18 mouse cellular contexts compared by ENCODE assay signal in genomic region chr7:58436888-58437625, GRCm38 (mm10).
DNase-seq lines count a peak whose midpoint lies in the region; ATAC-seq and TF ChIP-seq lines count a peak whose summit lies in the region.
"Had no signal": no experiment of that assay in that cellular context is flagged by ENCODE, and none has a peak within 500 bp of the region (broad histone marks: within the 10 kb centered on the region; RNA-seq: fewer than 3 reads in every experiment).

No protein-coding gene starts in this region.

- H3K9ac ChIP-seq in intestine, embryonic 15.5 days: no peak overlapping the region
- no peak overlapping the region for H3K9ac ChIP-seq in stomach, embryonic 15.5 days
- no peak overlapping the region for H3K9ac ChIP-seq in kidney, embryonic 15.5 days
- no peak overlapping the region for H3K9ac ChIP-seq in hindbrain, embryonic 11.5 days (ENCODE audit: low read depth, low read length)
- H3K9ac ChIP-seq: heart, embryonic 12.5 days had no signal

- no peaks in the 10 kb centered on the region for H3K4me1 ChIP-seq in intestine, embryonic 15.5 days (replicated peaks)
- H3K4me1 ChIP-seq in stomach, embryonic 15.5 days: no peaks in the 10 kb centered on the region
- no peaks in the 10 kb centered on the region for H3K4me1 ChIP-seq in kidney, embryonic 15.5 days
- H3K4me1 ChIP-seq in thymus, adult 2 months (replicated peaks; ENCODE audit: control insufficient read depth, insufficient read depth, low read length): no peaks in the 10 kb centered on the region
- H3K4me1 ChIP-seq in hindbrain, embryonic 11.5 days (replicated peaks; ENCODE audit: control insufficient read depth, insufficient read depth, low read length): no peaks in the 10 kb centered on the region
- H3K4me1 ChIP-seq: embryonic facial prominence, embryonic 10.5 days; heart, embryonic 12.5 days; hindbrain, embryonic 10.5 days had no signal

- TF ChIP-seq CTCF in thymus, adult 2 months (IDR thresholded peaks at IDR 0.05; ENCODE audit: borderline replicate concordance, control insufficient read depth, extremely low read depth, insufficient read depth, low read length, poor library complexity): no peak

- no peak overlapping the region for H3K4me2 ChIP-seq in intestine, embryonic 15.5 days (replicated peaks)
- no peak overlapping the region for H3K4me2 ChIP-seq in stomach, embryonic 15.5 days
- H3K4me2 ChIP-seq in kidney, embryonic 15.5 days: no peak overlapping the region
- no peak overlapping the region for H3K4me2 ChIP-seq in hindbrain, embryonic 11.5 days (replicated peaks; ENCODE audit: low read depth, low read length)
- H3K4me2 ChIP-seq: heart, embryonic 12.5 days had no signal

- H3K27ac ChIP-seq in intestine, embryonic 15.5 days: peak overlapping the region; percentile 18
- H3K27ac ChIP-seq in stomach, embryonic 15.5 days: 0 out of 2 replicates have a peak overlapping the region, but pooled peaks have one; percentile 7
- no peak overlapping the region for H3K27ac ChIP-seq in kidney, embryonic 15.5 days
- no peak overlapping the region for H3K27ac ChIP-seq in thymus, adult 2 months (ENCODE audit: control insufficient read depth, insufficient read depth, low read length)
- H3K27ac ChIP-seq in hindbrain, embryonic 11.5 days (ENCODE audit: low read depth, low read length): no peak overlapping the region
- H3K27ac ChIP-seq: embryonic facial prominence, embryonic 10.5 days; gastrocnemius, adult 2 months; hindbrain, embryonic 10.5 days had no signal

- no peaks in the 10 kb centered on the region for H3K36me3 ChIP-seq in intestine, embryonic 15.5 days
- H3K36me3 ChIP-seq in stomach, embryonic 15.5 days: no peaks in the 10 kb centered on the region
- H3K36me3 ChIP-seq in kidney, embryonic 15.5 days: no peaks in the 10 kb centered on the region
- H3K36me3 ChIP-seq in thymus, adult 2 months (ENCODE audit: control insufficient read depth, insufficient read depth, low read length): no peaks in the 10 kb centered on the region
- H3K36me3 ChIP-seq in hindbrain, embryonic 11.5 days (ENCODE audit: control insufficient read depth, insufficient read depth, low read length): no peaks in the 10 kb centered on the region
- H3K36me3 ChIP-seq: embryonic facial prominence, embryonic 10.5 days; heart, embryonic 12.5 days; hindbrain, embryonic 10.5 days had no signal

- H3K27me3 ChIP-seq in intestine, embryonic 15.5 days (replicated peaks): no peaks in the 10 kb centered on the region
- H3K27me3 ChIP-seq in stomach, embryonic 15.5 days (replicated peaks): no peaks in the 10 kb centered on the region
- no peaks in the 10 kb centered on the region for H3K27me3 ChIP-seq in kidney, embryonic 15.5 days
- H3K27me3 ChIP-seq in thymus, adult 2 months (ENCODE audit: control insufficient read depth, insufficient read depth, low read length): no peaks in the 10 kb centered on the region
- no peaks in the 10 kb centered on the region for H3K27me3 ChIP-seq in hindbrain, embryonic 11.5 days (ENCODE audit: control insufficient read depth, insufficient read depth, low read length)
- H3K27me3 ChIP-seq: CH12.LX; heart, embryonic 12.5 days had no signal

- ATAC-seq in intestine, embryonic 15.5 days: peak; percentile 98
- ATAC-seq in stomach, embryonic 15.5 days (ENCODE audit: insufficient read depth, low FRiP score, low read depth): peak; percentile 96
- no peak for ATAC-seq in kidney, embryonic 15.5 days (replicated peaks; ENCODE audit: low FRiP score)
- ATAC-seq in hindbrain, embryonic 11.5 days (ENCODE audit: low FRiP score): no peak
- ATAC-seq: forebrain, embryonic 14.5 days had no signal

- H3K9me3 ChIP-seq in intestine, embryonic 15.5 days: no peaks in the 10 kb centered on the region
- no peaks in the 10 kb centered on the region for H3K9me3 ChIP-seq in stomach, embryonic 15.5 days
- H3K9me3 ChIP-seq in kidney, embryonic 15.5 days (replicated peaks): no peaks in the 10 kb centered on the region
- no peaks in the 10 kb centered on the region for H3K9me3 ChIP-seq in hindbrain, embryonic 11.5 days (ENCODE audit: control insufficient read depth, low read length)
- H3K9me3 ChIP-seq: embryonic facial prominence, embryonic 10.5 days; heart, embryonic 12.5 days; hindbrain, embryonic 10.5 days had no signal

- WGBS in intestine, embryonic 15.5 days: 25% methylated on average over 2 of the region's 2 CpGs
- WGBS in stomach, embryonic 15.5 days: 14% methylated on average over 2 of the region's 2 CpGs
- WGBS in kidney, embryonic 15.5 days: 59% methylated on average over 2 of the region's 2 CpGs
- WGBS in thymus, adult 2 months: 45% methylated on average over 2 of the region's 2 CpGs
- WGBS in hindbrain, embryonic 11.5 days: 63% methylated on average over 2 of the region's 2 CpGs

- H3K4me3 ChIP-seq in intestine, embryonic 15.5 days (replicated peaks): no peak overlapping the region
- H3K4me3 ChIP-seq in stomach, embryonic 15.5 days (replicated peaks): no peak overlapping the region
- no peak overlapping the region for H3K4me3 ChIP-seq in kidney, embryonic 15.5 days (replicated peaks)
- H3K4me3 ChIP-seq in thymus, adult 2 months (ENCODE audit: control insufficient read depth, insufficient read depth, low read length): no peak overlapping the region
- no peak overlapping the region for H3K4me3 ChIP-seq in hindbrain, embryonic 11.5 days (ENCODE audit: low read depth, low read length)
- H3K4me3 ChIP-seq: embryonic facial prominence, embryonic 10.5 days; gastrocnemius, adult 2 months; heart, embryonic 12.5 days; hindbrain, embryonic 10.5 days had no signal

- DNase-seq in urinary bladder, postnatal 14 days (ENCODE audit: low spot score): peak; percentile 59
- DNase-seq in urinary bladder, postnatal 25 days (ENCODE audit: low spot score): no peak
- no peak for DNase-seq in thymus, adult 2 months
- DNase-seq in hindbrain, embryonic 11.5 days (ENCODE audit: low spot score): no peak
- DNase-seq: adrenal gland, adult 2 months; adrenal gland, postnatal 25 days; cerebellum, adult 18-20 months; cerebellum, postnatal 10 days; gastrocnemius, adult 2 months; gastrocnemius, postnatal 25 days had no signal

- TF ChIP-seq POLR2A in thymus, adult 2 months (IDR thresholded peaks at IDR 0.05; ENCODE audit: control insufficient read depth, extremely low read depth, insufficient read depth, low read length, poor library complexity): no peak

Comparison
In these comparisons a context has a peak if more than half of its experiments do, and no peak if none do; other contexts are left out.
1. ATAC-seq: peak in intestine, embryonic 15.5 days (single experiment) and stomach, embryonic 15.5 days (single experiment); none in kidney, embryonic 15.5 days (single experiment) and hindbrain, embryonic 11.5 days (single experiment).
2. H3K27ac ChIP-seq: peak in intestine, embryonic 15.5 days (single experiment) and stomach, embryonic 15.5 days (single experiment); none in kidney, embryonic 15.5 days (single experiment), thymus, adult 2 months (single experiment) and hindbrain, embryonic 11.5 days (single experiment).